In the genomic region with DNA sequence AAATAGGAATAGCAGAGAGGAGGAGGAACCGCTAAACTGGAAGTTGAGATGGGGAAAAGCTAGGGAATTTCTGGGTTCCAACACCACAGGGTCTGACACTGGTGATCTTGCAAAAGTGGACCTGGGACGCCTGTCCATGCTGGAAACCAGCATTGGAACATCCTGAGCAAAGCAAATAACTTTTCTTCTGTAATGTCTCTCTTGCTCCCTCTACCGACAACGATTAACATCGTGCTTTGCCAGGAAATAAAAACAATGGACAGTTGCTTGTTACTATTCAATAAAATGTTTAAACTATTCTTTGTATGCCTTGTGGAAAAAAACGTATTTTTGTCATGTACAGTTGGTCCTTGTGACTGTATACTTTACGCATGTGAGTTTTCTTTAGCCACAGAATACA, we compare ENCODE assay signal across 9 mouse cellular contexts.
DNase-seq lines count a peak whose midpoint lies in the region; TF ChIP-seq lines count a peak whose summit lies in the region.
"Had no signal": no experiment of that assay in that cellular context is flagged by ENCODE, and none has a peak within 500 bp of the region (broad histone marks: within the 10 kb centered on the region; RNA-seq: fewer than 3 reads in every experiment).

No protein-coding gene starts in this region.

- no peaks in the 10 kb centered on the region for H3K27me3 ChIP-seq in cerebellum, adult 2 months (ENCODE audit: control insufficient read depth, insufficient read depth, low read length)
- H3K27me3 ChIP-seq: neural tube, embryonic 13.5 days had no signal

- no peak overlapping the region for H3K4me3 ChIP-seq in cerebellum, adult 2 months (replicated peaks; ENCODE audit: insufficient read depth, low read depth, low read length)
- H3K4me3 ChIP-seq in left cerebral cortex, adult 2 months, result no peak overlapping the region
- H3K4me3 ChIP-seq: neural tube, embryonic 13.5 days had no signal

- H3K27ac ChIP-seq in cerebellum, adult 2 months (ENCODE audit: insufficient read depth, low read length), result no peak overlapping the region
- no peak overlapping the region for H3K27ac ChIP-seq in left cerebral cortex, adult 2 months
- H3K27ac ChIP-seq: neural tube, embryonic 13.5 days had no signal

- peak; percentile 24; the same call in 1 of the 2 replicates for TF ChIP-seq CTCF in cerebellum, adult 2 months (IDR thresholded peaks at IDR 0.05; ENCODE audit: borderline replicate concordance, insufficient read depth, low read depth, low read length)
- TF ChIP-seq CTCF in left cerebral cortex, adult 2 months (IDR thresholded peaks at IDR 0.05), result peak; percentile 59

- WGBS in cerebellum, adult 2 months, result 36% methylated on average over 7 of the region's 7 CpGs

- DNase-seq in cerebellum, adult 2 months, result peak in 1 of 2 experiments; percentile 3
- no peak for DNase-seq in cerebellum, adult 11 months
- no peak for DNase-seq in left cerebral cortex, adult 2 months (ENCODE audit: extremely low spot score in 1 of 2, low spot score in 2 of 2)
- DNase-seq in left cerebral cortex, adult 11 months (ENCODE audit: low spot score), result no peak
- peak; percentile 50 for DNase-seq in R1 (ENCODE audit: low read depth, low spot score)
- DNase-seq in kidney, postnatal 14 days, result peak; percentile 19
- no peak for DNase-seq in gastrocnemius, postnatal 14 days
- no peak for DNase-seq in adrenal gland, adult 8-10 months

- intact Hi-C loops in left cerebral cortex, adult 2 months (cut with DNase I), result loop anchor here (5.0 kb wide), 1 partner anchor 49 kb away; no protein-coding TSS in a partner anchor
- intact Hi-C loops in gastrocnemius, postnatal 14 days (cut with DNase I; ENCODE audit: low total_unique reads), result no loop called here

- no peaks in the 10 kb centered on the region for H3K4me1 ChIP-seq in cerebellum, adult 2 months (ENCODE audit: control insufficient read depth, insufficient read depth, low read length)
- H3K4me1 ChIP-seq: neural tube, embryonic 13.5 days had no signal

- TF ChIP-seq POLR2A in cerebellum, adult 2 months (IDR thresholded peaks at IDR 0.05; ENCODE audit: borderline replicate concordance, insufficient read depth, low read length), result no peak

Comparison
In these comparisons a context has a peak if more than half of its experiments do, and no peak if none do; other contexts are left out.
1. DNase-seq: peak in R1 (single experiment) and kidney, postnatal 14 days (single experiment); none in cerebellum, adult 11 months (single experiment), left cerebral cortex, adult 2 months (0 of 2), left cerebral cortex, adult 11 months (single experiment), gastrocnemius, postnatal 14 days (single experiment) and adrenal gland, adult 8-10 months (single experiment).